Mouse (Mus musculus): Measurements from ENCODE around the gene Gng2. TPM values are rescaled to one million over a fixed set of nuclear protein-coding genes. Genes with fewer than 3 reads are reported as not detected.

Gene Gng2
- total RNA-seq, 2 experiments from 2014 or later: 3.5 to 7.3 TPM

GRCm38 (mm10) chr14:19858808-19859776 is 118.3 kb downstream of the Gng2 start:
- no peak for DNase-seq

- DNase-seq: no peak
Observed at GRCm38 (mm10) chr14:19858279-19858678, 119.1 kb downstream of the Gng2 start.

- DNase-seq: no peak
Observed at GRCm38 (mm10) chr14:19853471-19853870, 124.0 kb downstream of the Gng2 start.

- DNase-seq: peak; percentile 14
Observed at GRCm38 (mm10) chr14:19839600-19840332, 137.7 kb downstream of the Gng2 start.

GRCm38 (mm10) chr14:19836289-19836688 is 141.1 kb downstream of the Gng2 start:
- no peak for DNase-seq

- DNase-seq: no peak
Observed at GRCm38 (mm10) chr14:19825481-19825880, 151.9 kb downstream of the Gng2 start.

GRCm38 (mm10) chr14:19823321-19824142 is 153.9 kb downstream of the Gng2 start, which contains the start of gene Rtraf:
TSS of gene Rtraf (minus strand) at chr14:19823824.
- DNase-seq: peak; percentile 94

Other genes starting within 250 kb of the Gng2 start
- 10 to 100 TPM; 13.5 to 14.9 TPM for gene Nid2, start 226.4 kb downstream of the Gng2 start, total RNA-seq (2021)
- gene Rtraf, start 153.8 kb downstream of the Gng2 start, total RNA-seq (2021): 10 to 100 TPM; 67.2 to 70.5 TPM
- gene Saysd1, start 160.9 kb upstream of the Gng2 start, total RNA-seq (2021): 1 to 10 TPM; 2.0 to 3.0 TPM
- under 1 TPM; 0.28 to 0.70 TPM for gene Kcnk5, start 204.2 kb upstream of the Gng2 start, total RNA-seq (2021)